Mouse (Mus musculus) Patski (cell line): Measurements from ENCODE around the gene Fhod1. TPM values are rescaled to one million over a fixed set of nuclear protein-coding genes. Genes with fewer than 3 reads are reported as not detected.

Source experiments
- ATAC-seq: fragments of 100-300 bp; one replicate; pipeline ENCODE4 v1.8.0; 2021
- CTCF ChIA-PET: fragments of 350-600 bp; sonication (Branson Sonifier 250); formaldehyde crosslinking; loops from one replicate; lab custom pipeline; 2022; ENCODE audit warnings: inconsistent platforms; lab: Charles Lee
- POLR2A ChIA-PET: fragments of 350-600 bp; sonication (Branson Sonifier 250); formaldehyde crosslinking; loops from one replicate; lab custom pipeline; 2022; ENCODE audit warnings: antibody characterized with exemption, inconsistent platforms; lab: Charles Lee
- DNase-seq: peaks from one replicate; pipeline ENCODE4 v3.0.0-alpha.2; 2011; ENCODE audit warnings: low read depth, low spot score
- H3K27me3 ChIP-seq: fragments of 371-371 bp; one replicate; pipeline ENCODE4 v1.5.1; 2021
- CTCF ChIP-seq: fragments of 100-300 bp; IDR thresholded peaks from one replicate; pipeline ENCODE4 v1.5.1; 2021
- in situ Hi-C: fragments of 300-500 bp; cut with MboI; formaldehyde crosslinking; loops from 3 replicates; pipeline ENCODE4 v1.11.1; 2018; ENCODE audit warnings: low pct_unique_long_range_greater_than_20kb, mixed read lengths
- polyA plus RNA-seq: library from polyadenylated mRNA; unstranded; gene quantifications from one replicate; pipeline ENCODE4 v1.2.3, GENCODE M21; 2021

Gene Fhod1
- polyA plus RNA-seq, 1 experiment from 2014 or later = 41.7 TPM

GRCm38 (mm10) chr8:105373032-105373431 is 25.3 kb upstream of the Fhod1 start, which contains the start of gene Plekhg4:
Gene Plekhg4, plus strand, starts transcription at chr8:105373274.
- in situ Hi-C loops = no loop called here
- DNase-seq (no peak), ATAC-seq (peak; percentile 32)
- no peak for TF ChIP-seq CTCF
- ChIA-PET POLR2A (interaction anchor here (0.6 kb wide), 1 partner anchor 25 kb away, joined by 5 read pairs; no protein-coding TSS in a partner anchor), CTCF (interaction anchor here (1.1 to 1.7 kb wide), 4 partner anchors 10 to 25 kb away, joined by 3 to 8 read pairs (median 4); no protein-coding TSS in a partner anchor)
- no peaks in the 10 kb centered on the region for H3K27me3 ChIP-seq

- in situ Hi-C loops = no loop called here
- ChIA-PET POLR2A (interaction anchor here (0.6 to 1.0 kb wide), 2 partner anchors 10 to 25 kb away, joined by 5 read pairs; no protein-coding TSS in a partner anchor), CTCF (interaction anchor here (1.1 to 1.7 kb wide), 3 partner anchors 9 to 25 kb away, joined by 5 to 8 read pairs (median 6); no protein-coding TSS in a partner anchor)
- H3K27me3 ChIP-seq = no peaks in the 10 kb centered on the region
- ATAC-seq (peak; percentile 51), DNase-seq (no peak)
- TF ChIP-seq CTCF = no peak
These were observed 24.7 kb upstream of the Fhod1 start for GRCm38 (mm10) chr8:105372473-105372872.

GRCm38 (mm10) chr8:105367107-105367506 is 19.4 kb upstream of the Fhod1 start:
- DNase-seq (no peak), ATAC-seq (no peak)
- CTCF ChIA-PET = interaction anchor here (0.7 to 1.4 kb wide), 3 partner anchors 12 to 30 kb away, joined by 3 to 6 read pairs (median 5); no protein-coding TSS in a partner anchor
- TF ChIP-seq CTCF = peak; percentile 69
- no peaks in the 10 kb centered on the region for H3K27me3 ChIP-seq
- in situ Hi-C loops = no loop called here
- POLR2A ChIA-PET = interaction anchor here (0.6 kb wide), 1 partner anchor 62 kb away, joined by 3 read pairs; no protein-coding TSS in a partner anchor

- ATAC-seq (no peak), DNase-seq (no peak)
- POLR2A ChIA-PET = interaction anchor here (0.6 to 1.6 kb wide), 4 partner anchors 10 to 125 kb away, joined by 4 to 6 read pairs (median 4); no protein-coding TSS in a partner anchor
These were observed 14.3 kb upstream of the Fhod1 start for GRCm38 (mm10) chr8:105361751-105362702.

GRCm38 (mm10) chr8:105359646-105360045 is 11.9 kb upstream of the Fhod1 start:
- peak; percentile 54 for ATAC-seq
- DNase-seq = no peak
- ChIA-PET CTCF (interaction anchor here (0.6 to 2.6 kb wide), 11 partner anchors 9 to 160 kb away, joined by 3 to 9 read pairs (median 5); no protein-coding TSS in a partner anchor), POLR2A (interaction anchor here (1.3 kb wide), 1 partner anchor 11 kb away, joined by 3 read pairs; the partner anchor contains the start of gene Slc9a5)
- TF ChIP-seq CTCF = no peak
- H3K27me3 ChIP-seq = no peaks in the 10 kb centered on the region
- in situ Hi-C loops = loop anchor here (5.0 kb wide), 1 partner anchor 38 kb away; no protein-coding TSS in a partner anchor

More at GRCm38 (mm10) chr8:105361751-105362702, 14.3 kb upstream of the Fhod1 start:
- CTCF ChIA-PET = interaction anchor here (1.4 to 3.3 kb wide), 2 partner anchors 10 to 35 kb away, joined by 6 to 11 read pairs; no protein-coding TSS in a partner anchor
- H3K27me3 ChIP-seq = no peaks in the 10 kb centered on the region
- no peak for TF ChIP-seq CTCF
- in situ Hi-C loops = loop anchor here (5.0 kb wide), 1 partner anchor 35 kb away; no protein-coding TSS in a partner anchor

- DNase-seq (no peak), ATAC-seq (no peak)
- POLR2A ChIA-PET = interaction anchor here (1.3 kb wide), 1 partner anchor 10 kb away, joined by 3 read pairs; the partner anchor contains the start of gene Slc9a5
- no peaks in the 10 kb centered on the region for H3K27me3 ChIP-seq
- no peak for TF ChIP-seq CTCF
- in situ Hi-C loops = no loop called here
- CTCF ChIA-PET = interaction anchor here (0.6 to 2.6 kb wide), 10 partner anchors 9 to 160 kb away, joined by 3 to 9 read pairs (median 5); no protein-coding TSS in a partner anchor
These were observed 11.5 kb upstream of the Fhod1 start for GRCm38 (mm10) chr8:105359208-105359607.

- no peaks in the 10 kb centered on the region for H3K27me3 ChIP-seq
- ChIA-PET POLR2A (no interaction called here), CTCF (no interaction called here)
- no peak for ATAC-seq
- DNase-seq = no peak
- in situ Hi-C loops = no loop called here
- TF ChIP-seq CTCF = no peak
These were observed 8.9 kb upstream of the Fhod1 start for GRCm38 (mm10) chr8:105356681-105357080.

GRCm38 (mm10) chr8:105355179-105356024 is 7.6 kb upstream of the Fhod1 start:
- no peaks in the 10 kb centered on the region for H3K27me3 ChIP-seq
- TF ChIP-seq CTCF = no peak
- POLR2A ChIA-PET = no interaction called here
- CTCF ChIA-PET = interaction anchor here (1.3 kb wide), 1 partner anchor 18 kb away, joined by 3 read pairs; the partner anchor contains the start of gene Plekhg4
- in situ Hi-C loops = no loop called here
- DNase-seq = no peak
- ATAC-seq = no peak

- TF ChIP-seq CTCF = no peak
- CTCF ChIA-PET = interaction anchor here (1.3 kb wide), 2 partner anchors 19 to 30 kb away, joined by 3 read pairs; partner anchors contain the start of gene Plekhg4
- POLR2A ChIA-PET = no interaction called here
- in situ Hi-C loops = no loop called here
- H3K27me3 ChIP-seq = no peaks in the 10 kb centered on the region
- ATAC-seq = no peak
- DNase-seq = no peak
These were observed 6.8 kb upstream of the Fhod1 start for GRCm38 (mm10) chr8:105354549-105354948.
